ENCODE assay signal across 15 mouse cellular contexts in genomic region chr12:6381833-6382232, GRCm38 (mm10).
"Had no signal": no experiment of that assay in that cellular context is flagged by ENCODE, and none has a peak within 500 bp of the region (broad histone marks: within the 10 kb centered on the region; RNA-seq: fewer than 3 reads in every experiment).

No protein-coding gene starts in this region.

- H3K36me3 ChIP-seq: kidney, embryonic 15.5 days; limb, embryonic 15.5 days; liver, embryonic 12.5 days; midbrain, embryonic 10.5 days; neural tube, embryonic 15.5 days had no signal

- H3K4me1 ChIP-seq: kidney, embryonic 15.5 days; limb, embryonic 15.5 days; liver, embryonic 12.5 days; midbrain, embryonic 10.5 days; neural tube, embryonic 15.5 days had no signal

- H3K4me3 ChIP-seq: kidney, embryonic 15.5 days; limb, embryonic 15.5 days; liver, embryonic 12.5 days; midbrain, embryonic 10.5 days; myocyte; neural tube, embryonic 15.5 days had no signal

- ATAC-seq: liver, embryonic 12.5 days had no signal

- H3K27ac ChIP-seq: kidney, embryonic 15.5 days; limb, embryonic 15.5 days; liver, embryonic 12.5 days; midbrain, embryonic 10.5 days; neural tube, embryonic 15.5 days had no signal

- H3K9ac ChIP-seq: kidney, embryonic 15.5 days; limb, embryonic 15.5 days; liver, embryonic 12.5 days; lung, embryonic 14.5 days; neural tube, embryonic 15.5 days had no signal

- DNase-seq: kidney, adult 2 months; kidney, postnatal 14 days; lung, embryonic 14.5 days; lung, postnatal 10 days; lung, postnatal 4 days; midbrain, embryonic 14.5 days; spleen, adult 18-20 months; thymus, adult 18-20 months; thymus, postnatal 14 days had no signal

- H3K4me2 ChIP-seq: kidney, embryonic 15.5 days; limb, embryonic 15.5 days; liver, embryonic 12.5 days; lung, embryonic 14.5 days; neural tube, embryonic 15.5 days had no signal

- H3K27me3 ChIP-seq: kidney, embryonic 15.5 days; limb, embryonic 15.5 days; liver, embryonic 12.5 days; neural tube, embryonic 15.5 days had no signal

- H3K9me3 ChIP-seq: kidney, embryonic 15.5 days; limb, embryonic 15.5 days; liver, embryonic 12.5 days; midbrain, embryonic 10.5 days; neural tube, embryonic 15.5 days had no signal
